23 mouse cellular contexts compared by ENCODE assay signal in the genomic region with DNA sequence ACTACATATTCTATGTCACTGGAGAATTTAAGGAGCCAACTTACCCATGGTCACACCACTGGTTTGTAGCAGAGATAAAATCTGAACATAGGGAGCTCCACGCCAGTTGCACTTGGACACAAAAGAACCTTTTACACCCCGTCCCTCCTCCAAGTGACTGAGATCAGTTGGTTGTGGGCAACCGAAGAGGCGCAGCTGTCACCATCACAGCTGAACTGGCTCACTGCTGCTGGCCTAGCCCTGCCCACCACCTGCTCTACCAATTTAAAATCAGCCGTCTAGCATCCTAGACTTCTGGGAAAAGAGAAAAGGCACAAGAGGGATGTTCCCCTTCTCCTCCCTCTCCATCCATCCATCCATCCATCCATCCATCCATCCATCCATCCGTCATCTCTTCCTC. TPM values are rescaled to one million over a fixed set of nuclear protein-coding genes. Genes with fewer than 3 reads are reported as not detected.
DNase-seq lines count a peak whose midpoint lies in the region; ATAC-seq and TF ChIP-seq lines count a peak whose summit lies in the region.
"Had no signal": no experiment of that assay in that cellular context is flagged by ENCODE, and none has a peak within 500 bp of the region (broad histone marks: within the 10 kb centered on the region; RNA-seq: fewer than 3 reads in every experiment).

No protein-coding gene starts in this region.

- TF ChIP-seq CTCF in hindbrain, postnatal 0 days (IDR thresholded peaks at IDR 0.05; ENCODE audit: low read depth): no peak
- no peak for TF ChIP-seq CTCF in brain, embryonic 14.5 days (IDR thresholded peaks at IDR 0.05; ENCODE audit: borderline replicate concordance, extremely low read depth, insufficient read depth, insufficient read length)

- H3K9me3 ChIP-seq in hindbrain, postnatal 0 days (ENCODE audit: low read length): no peaks in the 10 kb centered on the region
- no peaks in the 10 kb centered on the region for H3K9me3 ChIP-seq in hindbrain, embryonic 14.5 days (ENCODE audit: control insufficient read depth, low read length)
- no peaks in the 10 kb centered on the region for H3K9me3 ChIP-seq in intestine, embryonic 16.5 days (ENCODE audit: control insufficient read depth, low read length)
- H3K9me3 ChIP-seq: forebrain, embryonic 13.5 days; G1E; hindbrain, embryonic 15.5 days; kidney, embryonic 15.5 days; liver, embryonic 12.5 days; midbrain, embryonic 15.5 days had no signal

- peak; percentile 60 to 73 for DNase-seq in cerebellum, postnatal 10 days
- DNase-seq in cerebellum, adult 9-10 months: no peak
- DNase-seq in hindbrain, postnatal 0 days (ENCODE audit: low spot score): peak; percentile 19
- DNase-seq in hindbrain, embryonic 14.5 days (ENCODE audit: low spot score): no peak
- DNase-seq in brain, embryonic 14.5 days (ENCODE audit: low read depth): peak; percentile 31
- DNase-seq in thymus, postnatal 25 days: peak; percentile 2
- DNase-seq in lung, postnatal 4 days: no peak
- DNase-seq: adrenal gland, postnatal 10 days; cerebellum, adult 11 months; heart, postnatal 10 days; layer of hippocampus, postnatal 36 days; lung, adult 2 months; right cerebral cortex, postnatal 4 days had no signal

- no peaks in the 10 kb centered on the region for H3K4me1 ChIP-seq in hindbrain, postnatal 0 days (ENCODE audit: insufficient read depth, low read length)
- H3K4me1 ChIP-seq in hindbrain, embryonic 14.5 days (replicated peaks; ENCODE audit: control insufficient read depth, insufficient read depth, low read length): no peaks in the 10 kb centered on the region
- no peaks in the 10 kb centered on the region for H3K4me1 ChIP-seq in intestine, embryonic 16.5 days (ENCODE audit: control insufficient read depth, insufficient read depth, low read length)
- H3K4me1 ChIP-seq: forebrain, embryonic 13.5 days; hindbrain, embryonic 15.5 days; kidney, embryonic 15.5 days; liver, embryonic 12.5 days; midbrain, embryonic 15.5 days had no signal

- no peak overlapping the region for H3K27ac ChIP-seq in hindbrain, postnatal 0 days
- no peak overlapping the region for H3K27ac ChIP-seq in hindbrain, embryonic 14.5 days
- no peak overlapping the region for H3K27ac ChIP-seq in intestine, embryonic 16.5 days (ENCODE audit: low read length)
- H3K27ac ChIP-seq: forebrain, embryonic 13.5 days; hindbrain, embryonic 15.5 days; kidney, embryonic 15.5 days; liver, embryonic 12.5 days; midbrain, embryonic 15.5 days had no signal

- no peak overlapping the region for H3K4me2 ChIP-seq in hindbrain, postnatal 0 days (ENCODE audit: low read depth, low read length)
- no peak overlapping the region for H3K4me2 ChIP-seq in hindbrain, embryonic 14.5 days (replicated peaks)
- no peak overlapping the region for H3K4me2 ChIP-seq in intestine, embryonic 16.5 days (ENCODE audit: low read depth, low read length)
- H3K4me2 ChIP-seq: forebrain, embryonic 13.5 days; heart, embryonic 11.5 days; hindbrain, embryonic 15.5 days; kidney, embryonic 15.5 days; liver, embryonic 12.5 days; midbrain, embryonic 15.5 days had no signal

- no peaks in the 10 kb centered on the region for H3K27me3 ChIP-seq in hindbrain, postnatal 0 days (ENCODE audit: insufficient read depth, low read length)
- no peaks in the 10 kb centered on the region for H3K27me3 ChIP-seq in hindbrain, embryonic 14.5 days (ENCODE audit: control insufficient read depth, insufficient read depth, low read length)
- H3K27me3 ChIP-seq in intestine, embryonic 16.5 days (replicated peaks; ENCODE audit: control insufficient read depth, insufficient read depth, low read length): no peaks in the 10 kb centered on the region
- H3K27me3 ChIP-seq: forebrain, embryonic 13.5 days; hindbrain, embryonic 15.5 days; kidney, embryonic 15.5 days; liver, embryonic 12.5 days; midbrain, embryonic 15.5 days had no signal

- no peak overlapping the region for H3K9ac ChIP-seq in hindbrain, postnatal 0 days (replicated peaks; ENCODE audit: low read length)
- H3K9ac ChIP-seq in hindbrain, embryonic 14.5 days: no peak overlapping the region
- no peak overlapping the region for H3K9ac ChIP-seq in intestine, embryonic 16.5 days (ENCODE audit: low read depth, low read length)
- H3K9ac ChIP-seq: forebrain, embryonic 13.5 days; hindbrain, embryonic 15.5 days; kidney, embryonic 15.5 days; liver, embryonic 12.5 days; midbrain, embryonic 15.5 days had no signal

- WGBS in hindbrain, postnatal 0 days: 66% methylated on average over 6 of the region's 6 CpGs
- 61% methylated on average over 6 of the region's 6 CpGs for WGBS in hindbrain, embryonic 14.5 days
- WGBS in intestine, embryonic 16.5 days: 78% methylated on average over 6 of the region's 6 CpGs

- 0 out of 2 replicates have a peak, but pooled peaks have one; percentile 49 for ATAC-seq in hindbrain, postnatal 0 days
- ATAC-seq in hindbrain, embryonic 14.5 days (ENCODE audit: low FRiP score): no peak
- no peak for ATAC-seq in intestine, embryonic 16.5 days
- ATAC-seq: activated CD4-positive, CD25-positive, alpha-beta regulatory T cell, adult 4 months; forebrain, embryonic 13.5 days; intestine, postnatal 0 days; liver, embryonic 12.5 days; midbrain, embryonic 15.5 days had no signal

- no peak for TF ChIP-seq POLR2A in brain, embryonic 14.5 days (IDR thresholded peaks at IDR 0.05; ENCODE audit: borderline replicate concordance, extremely low read depth, insufficient read depth, insufficient read length, poor library complexity, severe bottlenecking)

- no peak overlapping the region for H3K4me3 ChIP-seq in hindbrain, postnatal 0 days (ENCODE audit: low read length)
- no peak overlapping the region for H3K4me3 ChIP-seq in hindbrain, embryonic 14.5 days (replicated peaks; ENCODE audit: low read length)
- no peak overlapping the region for H3K4me3 ChIP-seq in intestine, embryonic 16.5 days (ENCODE audit: low read length)
- H3K4me3 ChIP-seq: forebrain, embryonic 13.5 days; hindbrain, embryonic 15.5 days; kidney, embryonic 15.5 days; liver, embryonic 12.5 days; midbrain, embryonic 15.5 days had no signal

- no peaks in the 10 kb centered on the region for H3K36me3 ChIP-seq in hindbrain, postnatal 0 days (ENCODE audit: insufficient read depth, low read length)
- no peaks in the 10 kb centered on the region for H3K36me3 ChIP-seq in hindbrain, embryonic 14.5 days (replicated peaks; ENCODE audit: control insufficient read depth, insufficient read depth)
- no peaks in the 10 kb centered on the region for H3K36me3 ChIP-seq in intestine, embryonic 16.5 days (ENCODE audit: control insufficient read depth, insufficient read depth, low read length)
- H3K36me3 ChIP-seq: hindbrain, embryonic 15.5 days; kidney, embryonic 15.5 days; liver, embryonic 12.5 days; midbrain, embryonic 15.5 days had no signal

RNA-seq across cellular contexts. Expression of gene Clcn5, which starts 42.6 kb away (rescaled TPM):
- 31.1 and 31.8 TPM in 2 replicates for total RNA-seq in hindbrain, postnatal 0 days (2014; rRNA removed)
- polyA plus RNA-seq in hindbrain, postnatal 0 days (2015; fragmentation: Nextera tagmentation; extraction: Ambion mirVana): 6.7 and 7.9 TPM in 2 replicates
- polyA plus RNA-seq in hindbrain, embryonic 14.5 days (2014; fragmentation: Nextera tagmentation; extraction: Ambion mirVana): 13.3 and 15.2 TPM in 2 replicates
- 9.1 and 13.2 TPM in 2 replicates for polyA plus RNA-seq in brain, embryonic 14.5 days (2012; rRNA removed)
- polyA plus RNA-seq in intestine, embryonic 16.5 days (2015; fragmentation: Nextera tagmentation; extraction: Ambion mirVana): 14.5 and 20.2 TPM in 2 replicates

Comparison
In these comparisons a context has a peak if more than half of its experiments do, and no peak if none do; other contexts are left out.
1. DNase-seq: peak in cerebellum, postnatal 10 days (2 of 2), hindbrain, postnatal 0 days (single experiment), brain, embryonic 14.5 days (single experiment) and thymus, postnatal 25 days (single experiment); none in cerebellum, adult 9-10 months (single experiment), hindbrain, embryonic 14.5 days (single experiment) and lung, postnatal 4 days (0 of 2).